Mouse (Mus musculus) NIH3T3 (cell line): ENCODE data around the gene Tmem167.

Experiments used
- DNase-seq: peaks from one replicate; pipeline ENCODE4 v3.0.0-alpha.2; 2012; ENCODE audit warnings: low read depth

The Tmem167 gene

GRCm38 (mm10) chr13:90183536-90183935, 94.6 kb downstream of the Tmem167 start:
- no peak for DNase-seq

GRCm38 (mm10) chr13:90186694-90187093, 97.8 kb downstream of the Tmem167 start:
- no peak for DNase-seq

GRCm38 (mm10) chr13:90188021-90188420, 99.1 kb downstream of the Tmem167 start:
- no peak for DNase-seq

- peak; percentile 6 for DNase-seq
Measured at GRCm38 (mm10) chr13:90191794-90192193, 102.9 kb downstream of the Tmem167 start.
